Mouse (Mus musculus) liver, embryonic 16.5 days (tissue): Measurements from ENCODE around the gene Vps26a. TPM values are rescaled to one million over a fixed set of nuclear protein-coding genes. Genes with fewer than 3 reads are reported as not detected.
"Not testable (repeated sequence)": the region's sequence is repeated elsewhere in the genome, so short reads cannot be mapped to it uniquely, and the experiment has no call there.

ENCODE experiments used
- ATAC-seq: fragments of 200-750 bp; cut with Nextera tagmentation; 2 replicates; pipeline ENCODE4 v1.8.0; 2017; ENCODE audit warnings: low read depth, mild to moderate bottlenecking, moderate number of reproducible peaks, moderate library complexity
- H3K27ac ChIP-seq: fragments of 300-500 bp; sonication (generic); 2 replicates; pipeline ENCODE4 v1.5.1; 2014; ENCODE audit warnings: mild to moderate bottlenecking, low read length
- H3K27me3 ChIP-seq: fragments of 300-500 bp; sonication (generic); 2 replicates; pipeline ENCODE4 v1.6.1; 2014; ENCODE audit warnings: low read depth, low read length, mixed read lengths; ENCODE audit not compliant: control insufficient read depth, insufficient read depth
- H3K36me3 ChIP-seq: fragments of 300-500 bp; sonication (generic); 2 replicates; pipeline ENCODE4 v1.6.1; 2014; ENCODE audit warnings: mild to moderate bottlenecking; ENCODE audit not compliant: control insufficient read depth, insufficient read depth
- H3K4me1 ChIP-seq: fragments of 300-500 bp; sonication (generic); 2 replicates; pipeline ENCODE4 v1.6.1; 2014; ENCODE audit warnings: low read depth, low read length, mixed read lengths; ENCODE audit not compliant: control insufficient read depth
- H3K4me2 ChIP-seq: fragments of 300-500 bp; sonication (generic); 2 replicates; pipeline ENCODE4 v1.6.1; 2014; ENCODE audit warnings: low read depth, low read length, mixed read lengths
- H3K4me3 ChIP-seq: fragments of 300-500 bp; sonication (generic); 2 replicates; pipeline ENCODE4 v1.5.1; 2014; ENCODE audit warnings: low read depth, mild to moderate bottlenecking, low read length
- H3K9ac ChIP-seq: fragments of 300-500 bp; sonication (generic); 2 replicates; pipeline ENCODE4 v1.6.1; 2014; ENCODE audit warnings: low read depth, low read length
- H3K9me3 ChIP-seq: fragments of 300-500 bp; sonication (generic); replicated peaks from 2 replicates; pipeline ENCODE4 v1.6.1; 2016; ENCODE audit warnings: low read length; ENCODE audit not compliant: control insufficient read depth
- WGBS: fragments of 180-500 bp; shearing (Covaris S2); extraction: QIAGEN DNeasy Blood & Tissue Kit; methylation state at CpG from one replicate; pipeline ENCODE4 v1.1.7; 2014; ENCODE audit not compliant: insufficient replicate concordance; 5-methylcytosine and 5-hydroxymethylcytosine counted together
- polyA plus RNA-seq: library from polyadenylated mRNA; unstranded; fragments of >200 nt; fragmentation: Nextera tagmentation; extraction: Ambion mirVana; gene quantifications from 2 replicates; pipeline ENCODE4 v1.2.1, GENCODE M21; 2015

The Vps26a gene
- polyA plus RNA-seq, 1 experiment from 2014 or later = 38.0 TPM

DNA sequence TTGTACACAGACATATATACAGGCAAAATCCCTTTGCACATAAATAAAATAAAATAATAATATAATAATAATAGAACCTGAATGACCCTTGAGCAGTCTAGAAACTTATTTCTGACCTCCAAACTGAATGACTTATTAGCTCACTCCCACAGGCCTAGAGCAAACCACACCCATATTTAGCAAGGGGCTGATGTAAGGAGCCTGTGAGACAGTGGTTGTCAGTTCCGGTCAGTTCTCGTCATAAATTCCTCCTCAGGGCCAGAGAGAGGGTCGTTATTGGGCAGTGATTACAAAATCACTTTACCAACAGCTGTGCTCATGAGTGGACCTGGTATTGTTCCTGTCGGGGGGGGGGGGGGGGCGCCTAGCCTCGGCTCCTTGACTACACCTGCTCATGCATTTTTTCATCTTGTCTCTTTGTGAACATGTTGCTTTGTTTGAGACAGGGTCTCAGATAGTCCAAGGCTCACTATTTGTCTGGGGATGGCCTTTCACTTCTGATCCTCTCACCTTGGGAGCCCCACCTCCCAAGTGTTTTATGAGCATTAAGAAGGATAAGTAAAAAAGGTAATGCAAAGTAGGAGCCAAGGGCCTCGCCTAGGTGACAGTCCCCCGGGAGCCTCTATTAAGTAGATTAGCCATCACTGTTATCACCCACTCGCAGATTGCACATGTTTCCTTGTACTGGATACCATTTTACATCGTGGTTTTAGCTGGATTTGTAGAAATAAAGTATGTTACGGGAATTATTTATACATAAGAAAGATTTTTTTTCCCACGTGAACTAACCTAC is 17.4 kb upstream of the Vps26a start:
- Histone ChIP-seq H3K27me3 (no peaks in the 10 kb centered on the region), H3K9me3 (no peaks in the 10 kb centered on the region), H3K27ac (peak overlapping the region; percentile 71), H3K4me1 (peaks cover 64% of the 10 kb centered on the region), H3K36me3 (no peaks in the 10 kb centered on the region), H3K4me3 (peak overlapping the region; percentile 7; the same call in 1 of the 2 replicates), H3K9ac (peak overlapping the region; percentile 38), H3K4me2 (peak overlapping the region; percentile 46)
- WGBS = 14% methylated on average over 12 of the region's 12 CpGs
- ATAC-seq = peak; percentile 60

DNA sequence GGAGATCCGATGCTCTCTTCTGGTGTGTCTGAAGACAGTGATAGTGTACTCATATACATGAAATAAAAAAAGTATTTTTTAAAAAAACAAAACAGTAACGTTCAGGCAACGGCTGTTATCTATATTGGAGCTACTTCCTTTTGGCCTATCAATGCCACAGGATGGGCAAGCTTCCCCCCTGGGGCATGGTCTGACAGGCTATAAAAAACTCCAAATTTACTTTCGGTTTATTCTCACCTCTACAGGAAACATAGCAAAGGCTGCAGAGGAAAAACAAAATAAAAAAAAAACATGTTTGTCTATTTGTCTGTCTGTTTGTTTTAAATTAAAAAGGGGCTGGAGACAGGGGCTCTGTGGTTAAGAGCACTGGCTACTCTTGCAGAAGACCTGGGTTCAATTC is 16.7 kb upstream of the Vps26a start:
- no peaks in the 10 kb centered on the region for H3K9me3 ChIP-seq
- H3K27me3 ChIP-seq = no peaks in the 10 kb centered on the region
- H3K4me1 ChIP-seq = peaks cover 57% of the 10 kb centered on the region
- H3K9ac ChIP-seq = 0 out of 2 replicates have a peak overlapping the region, but pooled peaks have one; percentile 8
- no peak for ATAC-seq
- WGBS = 13% methylated on average over 4 of the region's 4 CpGs
- H3K27ac ChIP-seq = peak overlapping the region; percentile 71
- H3K4me2 ChIP-seq = peak overlapping the region; percentile 46
- H3K36me3 ChIP-seq = no peaks in the 10 kb centered on the region
- peak overlapping the region; percentile 0; the same call in 1 of the 2 replicates for H3K4me3 ChIP-seq

DNA sequence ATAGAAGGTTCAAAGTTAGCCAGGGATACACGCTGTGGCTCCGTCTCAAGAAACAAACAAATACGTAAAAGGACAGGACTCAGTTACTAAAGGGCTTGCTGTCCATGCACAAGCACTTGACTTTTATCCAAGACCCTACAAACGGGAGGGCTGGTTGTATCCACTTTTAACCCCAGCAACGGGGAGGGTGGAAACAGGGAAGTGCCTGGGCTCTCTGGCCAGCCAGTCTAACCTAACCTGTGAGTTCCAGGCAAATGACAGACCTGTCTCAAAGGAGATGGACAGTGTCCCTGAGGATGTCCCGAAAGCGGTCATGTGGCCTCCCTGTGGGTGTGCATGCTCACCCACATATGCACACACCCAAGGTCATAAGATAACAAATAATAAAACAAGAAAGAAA is 15.3 kb upstream of the Vps26a start:
- Histone ChIP-seq H3K4me2 (no peak overlapping the region), H3K27me3 (no peaks in the 10 kb centered on the region), H3K36me3 (no peaks in the 10 kb centered on the region), H3K27ac (no peak overlapping the region; the same call in 1 of the 2 replicates), H3K9me3 (no peaks in the 10 kb centered on the region), H3K4me1 (peaks cover 47% of the 10 kb centered on the region), H3K4me3 (no peak overlapping the region), H3K9ac (no peak overlapping the region)
- ATAC-seq = no peak
- WGBS = 65% methylated on average over 7 of the region's 7 CpGs

DNA sequence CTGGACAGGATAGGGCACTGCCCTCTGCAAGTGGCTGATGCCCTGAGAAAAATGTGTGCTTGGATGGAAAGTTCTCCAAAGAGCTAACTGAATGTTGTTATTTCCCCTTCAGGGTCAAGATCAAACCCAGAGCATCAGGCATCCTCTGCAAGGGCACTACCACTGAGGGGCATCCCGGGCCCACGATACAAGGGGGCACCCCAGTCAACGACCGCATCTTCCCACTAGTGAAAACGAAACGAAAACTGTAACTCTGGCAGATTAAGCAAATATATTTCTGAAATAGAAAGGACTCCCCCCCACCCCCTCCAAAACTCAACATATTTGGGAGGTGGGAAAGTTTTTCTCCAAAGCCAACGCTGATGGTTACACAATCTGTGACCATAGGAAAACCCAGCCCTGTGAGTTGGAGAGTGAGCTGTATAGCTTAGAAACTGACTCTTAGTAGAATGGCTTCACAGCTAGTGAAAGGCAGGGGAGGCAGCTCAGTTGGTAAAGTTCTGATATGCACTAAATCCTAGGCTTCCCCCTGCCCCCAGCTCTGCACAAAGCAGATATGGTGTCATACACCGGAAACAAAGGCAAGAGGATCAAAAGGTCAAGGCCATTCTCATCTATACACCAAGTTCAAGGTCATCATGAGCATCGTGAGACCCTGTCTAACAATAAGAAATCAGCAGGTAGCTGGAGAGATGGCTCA is 14.5 kb upstream of the Vps26a start:
- peaks cover 45% of the 10 kb centered on the region for H3K4me1 ChIP-seq
- H3K27me3 ChIP-seq = no peaks in the 10 kb centered on the region
- H3K4me3 ChIP-seq = no peak overlapping the region
- 56% methylated on average over 9 of the region's 9 CpGs for WGBS
- no peaks in the 10 kb centered on the region for H3K36me3 ChIP-seq
- peak overlapping the region; percentile 17; the same call in 1 of the 2 replicates for H3K4me2 ChIP-seq
- H3K27ac ChIP-seq = no peak overlapping the region
- no peak for ATAC-seq
- H3K9me3 ChIP-seq = no peaks in the 10 kb centered on the region
- no peak overlapping the region for H3K9ac ChIP-seq

DNA sequence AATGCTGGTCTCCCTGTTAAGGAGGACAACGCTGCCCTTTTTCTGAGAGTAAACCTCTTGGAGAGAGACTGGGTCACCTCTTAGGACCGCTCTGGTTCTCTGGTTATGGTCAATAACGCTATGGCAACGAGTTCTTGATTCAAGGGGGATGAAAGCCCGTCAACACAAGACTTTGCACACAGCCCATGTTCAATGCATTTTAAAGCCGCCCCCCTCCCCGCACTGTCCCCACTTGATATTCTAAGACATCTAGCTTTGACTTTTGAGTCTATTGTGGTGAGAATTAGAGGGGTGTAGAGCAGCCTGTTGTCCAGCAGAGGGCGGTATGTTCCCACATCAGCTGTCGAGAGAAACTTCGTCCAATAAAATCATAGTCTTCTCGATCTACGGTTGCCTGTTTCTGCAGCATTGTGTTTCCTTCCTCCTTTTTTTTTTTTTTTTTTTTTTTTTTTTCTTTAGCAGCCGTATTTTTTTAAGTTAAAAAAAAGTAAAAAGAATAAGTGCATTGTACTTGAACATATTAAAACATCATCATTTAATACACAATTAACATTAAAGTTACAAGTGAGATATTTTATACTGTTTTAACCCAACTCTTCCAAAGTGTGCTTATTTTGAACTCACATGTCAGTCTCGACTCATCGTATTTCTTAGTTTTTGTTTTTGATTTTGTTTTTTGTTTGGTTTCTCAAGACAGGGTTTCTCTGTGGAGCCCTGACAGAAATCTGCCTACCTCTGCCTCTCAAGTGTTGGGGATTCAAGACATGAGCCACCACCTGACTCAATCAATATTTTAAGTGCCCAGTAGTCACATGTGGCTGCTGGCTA is 13.7 kb upstream of the Vps26a start:
- no peak overlapping the region for H3K27ac ChIP-seq
- no peak overlapping the region for H3K4me3 ChIP-seq
- no peaks in the 10 kb centered on the region for H3K36me3 ChIP-seq
- peak; percentile 22; the same call in 1 of the 2 replicates for ATAC-seq
- H3K4me1 ChIP-seq = peaks cover 39% of the 10 kb centered on the region
- no peak overlapping the region for H3K9ac ChIP-seq
- 23% methylated on average over 15 of the region's 15 CpGs for WGBS
- peak overlapping the region; percentile 17; the same call in 1 of the 2 replicates for H3K4me2 ChIP-seq
- no peaks in the 10 kb centered on the region for H3K9me3 ChIP-seq
- no peaks in the 10 kb centered on the region for H3K27me3 ChIP-seq

DNA sequence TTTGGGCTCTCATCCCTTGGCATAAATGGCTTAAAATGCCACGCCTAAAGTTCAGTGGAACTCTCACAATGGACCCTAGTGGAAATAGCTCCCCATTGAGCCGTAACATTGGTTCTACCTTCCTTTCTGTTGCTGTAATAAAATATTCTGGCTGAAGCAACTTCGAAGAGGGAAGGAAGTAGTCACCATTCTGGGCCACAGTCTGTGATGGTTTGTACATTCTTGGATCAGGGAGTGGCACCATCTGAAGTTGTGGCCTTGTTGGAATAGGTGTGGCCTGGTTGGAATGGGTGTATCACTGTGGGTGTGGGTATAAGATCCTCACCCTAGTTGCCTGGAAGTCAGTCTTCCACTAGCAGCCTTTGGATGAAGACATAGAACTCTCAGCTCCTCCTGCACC is 5.1 kb upstream of the Vps26a start:
- WGBS = 68% methylated on average over 3 of the region's 3 CpGs
- not testable (repeated sequence) for H3K9ac ChIP-seq, H3K9me3 ChIP-seq

DNA sequence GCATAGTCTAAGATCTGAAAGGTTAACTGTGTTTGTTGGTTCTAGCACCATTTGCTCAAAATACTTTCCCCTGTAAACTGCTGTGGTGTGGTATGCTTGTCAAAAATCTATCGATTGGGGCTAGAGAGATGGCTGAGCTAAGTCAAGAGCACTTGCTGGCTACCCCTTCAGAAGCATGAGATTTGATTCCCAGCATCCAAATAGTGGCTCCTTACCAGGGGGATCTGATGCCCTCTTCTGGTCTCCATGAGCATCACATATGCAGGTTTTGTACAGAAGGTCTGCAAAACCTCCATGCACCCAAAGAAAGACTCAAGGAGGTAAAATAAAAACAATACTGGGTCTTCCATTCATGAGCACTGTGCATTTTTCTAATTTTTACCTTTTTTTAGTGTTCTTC is 1.7 kb upstream of the Vps26a start:
- 12% methylated on average over 1 of the region's 1 CpGs for WGBS
- Histone ChIP-seq H3K4me1 (peaks cover 27% of the 10 kb centered on the region), H3K4me2 (no peak overlapping the region), H3K27me3 (no peaks in the 10 kb centered on the region), H3K27ac (no peak overlapping the region), H3K9me3 (no peaks in the 10 kb centered on the region), H3K4me3 (no peak overlapping the region), H3K36me3 (no peaks in the 10 kb centered on the region), H3K9ac (no peak overlapping the region)
- no peak for ATAC-seq

More for the DNA sequence above, 5.1 kb upstream of the Vps26a start:
- H3K27ac ChIP-seq, H3K27me3 ChIP-seq, H3K4me3 ChIP-seq, ATAC-seq, H3K36me3 ChIP-seq: not testable (repeated sequence)
- Histone ChIP-seq H3K4me1 (peaks cover 17% of the 10 kb centered on the region), H3K4me2 (peak overlapping the region; percentile 13; the same call in 1 of the 2 replicates)

DNA sequence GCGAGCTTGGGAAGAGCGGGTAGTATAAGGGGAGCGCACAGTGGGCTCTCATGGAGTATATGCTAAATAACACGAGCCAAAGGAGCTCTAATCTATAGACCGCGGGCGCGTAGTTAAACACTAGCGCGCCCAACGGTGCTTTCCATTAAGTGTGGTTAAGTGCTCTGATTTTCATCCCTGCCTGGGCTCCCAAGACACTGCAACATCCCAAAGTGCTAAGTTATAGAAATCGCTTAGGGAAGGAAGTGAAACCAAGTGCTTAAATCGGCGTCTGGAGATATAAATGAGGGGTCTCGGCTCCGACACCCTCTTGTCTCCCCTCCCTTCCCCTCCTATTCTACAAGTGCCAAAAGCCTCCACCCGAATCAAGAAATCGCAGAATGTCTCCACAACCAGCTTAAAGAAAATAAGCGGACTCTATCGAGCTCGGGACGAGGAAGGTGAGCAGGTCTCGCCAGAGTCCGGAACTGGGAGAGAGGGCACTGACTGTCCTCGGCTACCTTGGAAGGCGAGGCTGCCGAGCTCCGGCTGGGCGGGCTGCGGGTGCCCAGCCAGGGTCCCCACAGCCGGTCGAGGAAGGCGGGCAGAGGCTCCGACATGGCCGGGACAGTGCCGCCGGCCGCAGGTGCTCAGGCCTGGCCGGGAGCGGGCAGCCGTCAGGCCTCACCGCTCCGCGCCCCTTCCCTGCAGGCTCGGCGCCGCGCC is 575 bp downstream of the Vps26a start:
- ATAC-seq = peak; percentile 55
- Histone ChIP-seq H3K4me2 (peak overlapping the region; percentile 80), H3K9me3 (no peaks in the 10 kb centered on the region), H3K27ac (peak overlapping the region; percentile 89), H3K36me3 (no peaks in the 10 kb centered on the region), H3K27me3 (no peaks in the 10 kb centered on the region), H3K9ac (peak overlapping the region; percentile 95), H3K4me3 (peak overlapping the region; percentile 76), H3K4me1 (peaks cover 22% of the 10 kb centered on the region)
- under 1% methylated on average over 41 of the region's 48 CpGs for WGBS
